Comparison of ENCODE assay signal across 1 mouse cellular context in the genomic region with DNA sequence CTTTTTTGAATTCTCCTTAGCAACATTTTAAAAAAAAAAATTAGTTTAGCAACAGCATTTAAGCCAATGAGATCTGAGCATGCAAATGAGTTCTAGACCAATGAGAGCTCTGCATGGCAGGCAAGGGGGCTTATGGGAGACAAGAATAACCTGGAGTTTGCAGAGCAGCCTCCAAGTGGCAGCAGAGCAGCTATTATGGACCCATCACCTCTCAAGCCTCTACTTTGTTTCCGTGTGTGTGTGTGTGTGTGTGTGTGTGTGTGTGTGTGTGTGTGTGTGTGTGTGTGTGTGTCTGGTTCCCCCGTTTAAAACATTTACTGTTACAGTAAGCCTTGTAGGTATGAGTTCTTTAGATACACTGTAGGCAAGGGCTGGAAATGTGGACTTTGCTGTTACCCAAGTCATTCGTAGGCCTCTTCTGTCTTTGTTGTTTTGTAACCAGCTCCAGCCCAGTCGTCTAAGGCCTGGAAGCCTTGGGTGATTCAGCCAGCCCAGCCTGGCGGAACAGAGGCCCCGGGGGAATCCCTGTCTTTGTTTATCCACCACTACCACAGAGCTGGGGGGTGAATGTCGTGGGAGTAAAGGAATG.
A peak's percentile ranks its signal among the peaks of the same experiment; 100 is the strongest.
TF ChIP-seq lines count a peak whose summit lies in the region.

No protein-coding gene starts in this region.

TF ChIP-seq in CH12.LX, 34 proteins besides CTCF, POLR2A, EP300 and RAD21:
- TF ChIP-seq ZKSCAN1 (IDR thresholded peaks at IDR 0.05; ENCODE audit: borderline replicate concordance, low read depth, low read length) = no peak
- TF ChIP-seq MAFK (IDR thresholded peaks at IDR 0.05; ENCODE audit: insufficient replicate concordance, low read length) = no peak; the same call in 1 of the 2 replicates
- TF ChIP-seq IRF4 (IDR thresholded peaks at IDR 0.05; ENCODE audit: low read depth, low read length) = no peak; the same call in none of the 2 replicates
- no peak for TF ChIP-seq POLR2AphosphoS2 (IDR thresholded peaks at IDR 0.05; ENCODE audit: low read depth, low read length)
- TF ChIP-seq E2F4 (IDR thresholded peaks at IDR 0.05; ENCODE audit: insufficient replicate concordance, low read depth, low read length) = no peak
- TF ChIP-seq UBTF (IDR thresholded peaks at IDR 0.05; ENCODE audit: low read depth, low read length) = no peak
- peak; percentile 65 for TF ChIP-seq HCFC1 (IDR thresholded peaks at IDR 0.05; ENCODE audit: low read depth, low read length)
- TF ChIP-seq ZC3H11A (IDR thresholded peaks at IDR 0.05; ENCODE audit: low read depth, low read length) = peak; percentile 54
- peak; percentile 38; the same call in 1 of the 2 replicates for TF ChIP-seq ETS1 (conservative IDR thresholded peaks at IDR 0.05; ENCODE audit: low read depth, low read length)
- TF ChIP-seq MAX (IDR thresholded peaks at IDR 0.05; ENCODE audit: low read length) = peak; percentile 49; the same call in 1 of the 2 replicates
- no peak; the same call in 1 of the 2 replicates for TF ChIP-seq CHD2 (IDR thresholded peaks at IDR 0.05; ENCODE audit: low read length)
- peak; percentile 83 for TF ChIP-seq MEF2A (IDR thresholded peaks at IDR 0.05; ENCODE audit: borderline replicate concordance, low read depth, low read length)
- no peak for TF ChIP-seq USF2 (conservative IDR thresholded peaks at IDR 0.05; ENCODE audit: low read depth, low read length)
- TF ChIP-seq KAT2A (IDR thresholded peaks at IDR 0.05; ENCODE audit: insufficient replicate concordance, low read length) = peak; percentile 69; the same call in 1 of the 2 replicates
- peak; percentile 71 for TF ChIP-seq TCF12 (IDR thresholded peaks at IDR 0.05; ENCODE audit: low read depth, low read length)
- peak; percentile 48; the same call in 1 of the 2 replicates for TF ChIP-seq MXI1 (IDR thresholded peaks at IDR 0.05; ENCODE audit: low read depth, low read length)
- no peak; the same call in 1 of the 2 replicates for TF ChIP-seq CHD1 (IDR thresholded peaks at IDR 0.05; ENCODE audit: low read depth, low read length)
- no peak for TF ChIP-seq GABPA (IDR thresholded peaks at IDR 0.05; ENCODE audit: insufficient replicate concordance, low read depth, low read length)
- peak; percentile 68 for TF ChIP-seq ELF1 (IDR thresholded peaks at IDR 0.05; ENCODE audit: low read depth, low read length)
- TF ChIP-seq RCOR1 (conservative IDR thresholded peaks at IDR 0.05; ENCODE audit: low read depth, low read length) = 0 out of 2 replicates have a peak, but pooled peaks have one; percentile 26
- no peak for TF ChIP-seq PAX5 (IDR thresholded peaks at IDR 0.05; ENCODE audit: low read length)
- peak; percentile 58 for TF ChIP-seq NELFE (IDR thresholded peaks at IDR 0.05; ENCODE audit: low read depth, low read length)
- TF ChIP-seq USF1 (IDR thresholded peaks at IDR 0.05; ENCODE audit: low read depth, low read length) = no peak
- TF ChIP-seq MAZ (IDR thresholded peaks at IDR 0.05; ENCODE audit: low read depth, low read length) = peak; percentile 78; the same call in 1 of the 2 replicates
- TF ChIP-seq BHLHE40 (IDR thresholded peaks at IDR 0.05; ENCODE audit: low read depth, low read length) = peak; percentile 47; the same call in 1 of the 2 replicates
- TF ChIP-seq JUND (conservative IDR thresholded peaks at IDR 0.05; ENCODE audit: low read depth, low read length) = no peak
- peak; percentile 53; the same call in 1 of the 2 replicates for TF ChIP-seq MYC (IDR thresholded peaks at IDR 0.05; ENCODE audit: low read depth, low read length)
- TF ChIP-seq ZNF384 (IDR thresholded peaks at IDR 0.05; ENCODE audit: low read depth, low read length) = peak; percentile 98
- TF ChIP-seq NRF1 (IDR thresholded peaks at IDR 0.05; ENCODE audit: low read depth, low read length) = 0 out of 2 replicates have a peak, but pooled peaks have one; percentile 16
- TF ChIP-seq SMC3 (IDR thresholded peaks at IDR 0.05; ENCODE audit: low read depth, low read length) = peak; percentile 78
